Mouse (Mus musculus) urinary bladder, postnatal 14 days (tissue): ENCODE measurements around the gene Gm17387.
A peak's percentile ranks its signal among the peaks of the same experiment; 100 is the strongest.
"Not testable (repeated sequence)": the region's sequence is repeated elsewhere in the genome, so short reads cannot be mapped to it uniquely, and the experiment has no call there.

Source experiments
- DNase-seq: peaks from one replicate; pipeline ENCODE4 v3.0.0; 2021; ENCODE audit warnings: low spot score

Gene Gm17387

GRCm38 (mm10) chr7:141016707-141017697, 11.9 kb upstream of the Gm17387 start:
- DNase-seq = no peak

- not testable (repeated sequence) for DNase-seq
Measured at GRCm38 (mm10) chr7:141017824-141018223, 11.1 kb upstream of the Gm17387 start, which contains the start of gene Ifitm6. Gene Ifitm6 (minus strand): TSS chr7:141017924.

- DNase-seq = no peak
Measured at GRCm38 (mm10) chr7:141019028-141019427, 9.9 kb upstream of the Gm17387 start.

GRCm38 (mm10) chr7:141021489-141022449, 7.2 kb upstream of the Gm17387 start:
- no peak for DNase-seq

- no peak for DNase-seq
Measured at GRCm38 (mm10) chr7:141024865-141025838, 3.8 kb upstream of the Gm17387 start.

GRCm38 (mm10) chr7:141026097-141026739, 2.7 kb upstream of the Gm17387 start:
- no peak for DNase-seq

- DNase-seq = no peak
Measured at GRCm38 (mm10) chr7:141026740-141027098, 2.2 kb upstream of the Gm17387 start.

- DNase-seq = no peak
Measured at GRCm38 (mm10) chr7:141030390-141030789, 1.5 kb downstream of the Gm17387 start.

GRCm38 (mm10) chr7:141032458-141033167, 3.7 kb downstream of the Gm17387 start:
- DNase-seq = no peak

- DNase-seq = not testable (repeated sequence)
Measured at GRCm38 (mm10) chr7:141036624-141037023, 7.7 kb downstream of the Gm17387 start.

GRCm38 (mm10) chr7:141038090-141039032, 9.4 kb downstream of the Gm17387 start:
- DNase-seq = no peak

- DNase-seq = no peak
Measured at GRCm38 (mm10) chr7:141039386-141040107, 10.6 kb downstream of the Gm17387 start.

GRCm38 (mm10) chr7:141040867-141041606, 12.1 kb downstream of the Gm17387 start:
- no peak for DNase-seq

GRCm38 (mm10) chr7:141041661-141042060, 12.7 kb downstream of the Gm17387 start:
- peak; percentile 88 for DNase-seq

- no peak for DNase-seq
Measured at GRCm38 (mm10) chr7:141042539-141042938, 13.6 kb downstream of the Gm17387 start.

GRCm38 (mm10) chr7:141046931-141047580, 18.1 kb downstream of the Gm17387 start:
- DNase-seq = no peak
